Mouse (Mus musculus): Measurements from ENCODE around the gene Spem1.

DNA sequence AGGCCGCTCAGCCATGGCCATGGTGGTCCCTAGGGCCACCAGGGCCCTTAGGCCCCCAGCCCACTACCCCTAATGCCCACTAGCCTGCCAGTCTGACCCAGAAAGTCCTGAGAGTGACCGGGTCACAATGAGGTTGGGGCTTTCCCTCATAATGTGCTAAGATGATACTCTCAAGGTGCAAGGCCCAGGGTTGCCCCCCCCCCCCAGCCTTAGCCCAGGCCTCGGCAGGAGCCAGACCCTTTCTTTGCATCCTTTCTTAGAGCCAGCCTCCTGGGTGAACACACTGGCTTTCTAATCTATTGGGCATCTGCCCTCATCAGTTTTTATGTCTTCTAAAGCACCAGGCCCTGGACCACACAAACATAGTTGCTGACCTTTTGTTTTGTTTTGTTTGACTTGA, at the start of gene Spem1:
- TF ChIP-seq CTCF (IDR thresholded peaks at IDR 0.05; ENCODE audit: insufficient read depth, low read length): no peak
- no peak for TF ChIP-seq POLR2A (IDR thresholded peaks at IDR 0.05; ENCODE audit: borderline replicate concordance, extremely low read depth, low read depth, low read length)
